Mouse (Mus musculus) heart, adult 2 months (tissue): Measurements from ENCODE around the gene Mybl2.

Experiments
- CTCF ChIP-seq: fragments of 200-600 bp; IDR thresholded peaks from 2 replicates; pipeline ENCODE4 v1.8.1; 2022; ENCODE audit warnings: antibody characterized with exemption, mild to moderate bottlenecking, moderate library complexity
- EP300 ChIP-seq: fragments of 200-500 bp; IDR thresholded peaks from 2 replicates; pipeline ENCODE4 v1.6.1; 2011; ENCODE audit warnings: low read depth, low read length, control low read depth; ENCODE audit not compliant: insufficient read depth
- POLR2A ChIP-seq: fragments of 200-500 bp; IDR thresholded peaks from 2 replicates; pipeline ENCODE4 v1.6.1; 2011; ENCODE audit warnings: mild to moderate bottlenecking, low read depth, low read length, control low read depth; ENCODE audit not compliant: insufficient read depth

GRCm38 (mm10) chr2:163070213-163070612 lies 15.7 kb downstream of the Mybl2 start:
- TF ChIP-seq CTCF = no peak
- TF ChIP-seq EP300 = no peak
- no peak for TF ChIP-seq POLR2A
